Mouse (Mus musculus) embryonic fibroblast, embryonic 13.5 days (primary cell): Measurements from ENCODE around the gene Atg7.

Experiments
- CTCF ChIP-seq: IDR thresholded peaks from 2 replicates; pipeline ENCODE4 v1.5.1; 2011; ENCODE audit warnings: mild to moderate bottlenecking, control low read depth, low read length, moderate library complexity, borderline replicate concordance; ENCODE audit not compliant: insufficient read depth
- POLR2A ChIP-seq: IDR thresholded peaks from 2 replicates; pipeline ENCODE4 v1.6.1; 2011; ENCODE audit warnings: low read depth, mild to moderate bottlenecking, control low read depth, low read length, moderate library complexity

- TF ChIP-seq POLR2A (no peak), CTCF (no peak)
These were observed 262.5 kb downstream of the Atg7 start for GRCm38 (mm10) chr6:114905253-114906028.
